Mouse (Mus musculus) adrenal gland, postnatal 10 days (tissue): ENCODE results near the gene Pola2. TPM values are rescaled to one million over a fixed set of nuclear protein-coding genes. Genes with fewer than 3 reads are reported as not detected.

Experiments used
- DNase-seq: peaks from one replicate; pipeline ENCODE4 v3.0.0; 2021; ENCODE audit warnings: mixed read lengths
- total RNA-seq, 2 experiments: library from RNA; stranded (reverse); gene quantifications; 2 replicates each; pipeline ENCODE4 v1.2.3; 2021

Pola2 gene
- total RNA-seq, 2 experiments from 2014 or later, result 21.3 to 28.0 TPM

DNA sequence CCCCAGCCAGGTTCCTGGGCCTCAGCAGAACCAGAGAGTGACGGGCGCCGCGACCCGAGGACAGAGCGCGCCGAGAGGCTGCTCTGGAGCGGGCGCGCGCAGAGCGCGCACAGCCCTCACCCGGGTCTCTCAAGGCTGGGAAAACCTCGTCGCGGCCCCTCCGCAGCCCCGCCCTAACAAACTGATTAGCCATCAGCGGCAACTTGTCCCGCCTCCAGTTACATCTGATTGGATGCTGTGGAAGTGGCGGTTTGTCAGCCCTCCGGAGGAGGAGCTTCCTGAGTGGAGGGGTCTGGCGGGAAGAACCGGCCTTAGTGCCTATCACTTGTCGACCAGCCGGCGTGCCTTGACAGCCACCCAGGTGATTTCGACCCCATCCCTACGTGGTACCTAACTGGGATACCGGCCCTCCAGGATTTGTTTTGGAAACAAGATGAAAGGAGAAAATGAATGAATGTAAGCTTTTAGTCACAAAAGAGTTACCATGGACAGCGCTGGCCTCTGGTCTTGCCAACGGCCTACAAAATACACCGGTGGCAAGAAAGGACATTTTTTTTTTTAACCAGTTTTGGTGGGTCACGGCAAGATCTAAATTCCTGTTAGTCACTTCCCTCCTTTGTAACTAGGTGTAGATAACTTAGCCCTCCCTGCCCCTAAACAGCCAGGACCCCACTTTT lies 69.9 kb downstream of the Pola2 start, which contains the start of gene Tigd3:
Gene Tigd3, minus strand, starts transcription at position 148 of the 677 bp plus-strand sequence.
- DNase-seq, result peak; percentile 96

DNA sequence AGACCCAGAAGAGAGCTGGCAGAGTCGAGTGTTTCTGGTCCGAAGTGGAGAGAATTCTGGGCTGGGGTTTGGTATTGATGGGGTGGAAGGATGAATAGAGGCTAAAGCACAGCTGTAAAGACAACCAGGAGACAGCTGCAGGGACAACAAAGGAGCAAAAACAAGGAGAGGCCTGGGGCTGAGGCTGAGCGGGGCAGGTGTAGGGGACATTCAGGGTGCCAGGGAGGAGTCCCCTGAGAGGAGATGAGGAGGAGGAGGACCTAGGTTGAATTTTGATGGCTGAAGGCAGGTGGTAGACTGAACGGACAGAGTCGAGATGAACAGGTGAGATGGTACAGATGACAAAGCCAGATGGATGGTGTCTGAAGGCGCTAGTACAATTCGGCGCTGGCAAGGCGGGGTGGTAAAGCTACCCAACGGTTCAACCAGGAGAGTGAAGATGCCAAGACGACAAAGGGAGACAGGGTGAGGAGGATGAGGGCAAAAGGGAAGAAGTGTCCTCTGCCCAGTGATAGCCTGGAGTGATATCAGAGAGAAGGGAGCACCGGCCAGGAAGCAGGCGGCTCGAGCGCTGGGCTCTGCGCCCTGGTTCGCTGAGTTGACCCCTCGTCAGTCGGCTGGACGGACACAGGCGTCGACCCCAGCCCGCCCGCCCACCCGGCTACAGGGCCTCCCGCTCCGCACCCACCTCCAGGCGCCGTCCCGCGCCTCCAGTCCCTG lies 70.6 kb downstream of the Pola2 start:
- DNase-seq, result no peak

DNA sequence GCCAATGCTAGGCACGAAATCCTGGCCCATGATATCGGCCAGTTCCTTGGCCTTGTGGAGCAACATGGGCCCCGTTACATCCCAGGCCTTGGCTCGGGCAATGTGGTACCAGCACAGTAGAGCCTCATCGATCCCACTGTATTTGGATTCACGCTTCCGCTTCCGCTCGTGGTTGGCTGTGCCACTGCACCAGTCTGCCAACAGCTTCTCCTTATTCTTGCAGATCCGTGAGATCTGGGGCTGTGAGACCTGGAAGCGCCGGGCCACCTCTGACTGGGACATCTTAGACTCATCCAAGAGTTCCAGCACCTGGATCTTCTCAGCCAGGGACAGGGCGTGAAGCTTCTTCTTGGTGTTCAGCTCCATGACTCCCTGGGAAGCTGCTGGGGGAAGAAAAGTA lies 71.3 kb downstream of the Pola2 start:
- no peak for DNase-seq

DNA sequence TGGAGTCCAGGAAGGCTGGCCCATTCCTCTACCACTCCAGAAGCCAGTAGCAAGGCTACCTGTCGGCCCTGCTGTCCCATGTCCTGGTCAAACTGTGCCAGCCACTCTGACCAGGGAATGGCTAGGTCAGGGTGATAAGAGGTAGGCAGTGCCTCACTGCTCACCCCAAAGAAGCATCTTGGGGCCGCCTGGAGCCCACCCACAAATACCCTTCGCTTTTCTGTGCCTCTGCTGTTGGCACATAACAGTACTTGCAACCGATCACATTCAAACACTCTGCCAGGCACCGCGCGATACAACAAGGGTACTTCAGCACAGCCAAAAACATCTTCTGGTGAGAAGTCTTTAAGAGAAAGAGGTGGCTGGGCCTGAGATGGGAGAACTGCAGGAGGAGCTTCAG lies 71.7 kb downstream of the Pola2 start:
- DNase-seq, result no peak

DNA sequence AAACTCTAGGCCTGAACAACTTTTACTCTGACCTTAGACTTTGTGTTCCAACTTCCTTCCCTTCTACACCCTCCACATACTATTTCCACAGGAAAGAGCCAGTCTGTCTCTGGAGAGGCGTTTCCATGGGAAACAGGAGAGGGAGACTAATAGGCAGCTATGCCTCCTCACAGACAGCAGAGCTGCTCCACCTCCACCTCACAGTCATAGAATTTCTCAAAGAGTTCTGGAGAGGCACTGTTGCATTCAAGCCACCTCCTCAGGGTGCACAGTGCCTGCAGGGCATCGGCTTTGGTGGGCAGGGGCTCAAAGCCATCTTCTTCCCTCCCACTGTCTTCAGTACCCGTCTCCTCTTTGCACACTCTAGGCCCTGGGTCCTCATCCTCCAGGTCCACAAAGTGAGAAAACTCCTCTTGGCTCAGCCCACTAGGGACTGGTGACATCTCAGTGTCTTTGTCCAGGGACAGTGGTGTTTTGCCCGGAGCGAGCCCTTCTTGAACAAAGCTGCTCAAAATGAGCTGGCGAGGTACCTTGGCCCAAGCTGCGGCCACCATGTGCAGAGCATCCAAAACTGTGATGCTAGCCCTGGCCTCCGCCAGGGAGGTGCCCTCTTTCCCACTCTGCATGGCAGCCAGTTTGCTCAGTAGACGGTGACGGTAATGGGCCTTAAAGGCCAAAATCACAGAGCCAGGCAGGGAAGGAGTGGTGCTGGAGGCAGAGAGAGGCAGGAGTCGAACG lies 72.3 kb downstream of the Pola2 start:
- DNase-seq, result no peak

Other genes starting within 250 kb of the Pola2 start
- 10 to 100 TPM; 29.8 to 48.9 TPM for gene Ehbp1l1, start 237.9 kb downstream of the Pola2 start, total RNA-seq
- 10 to 100 TPM; 47.0 to 59.8 TPM for gene Fam89b, start 234.5 kb downstream of the Pola2 start, total RNA-seq
- gene Ltbp3, start 223.3 kb downstream of the Pola2 start, total RNA-seq, result 100 to 1,000 TPM; 185 to 250 TPM
- 10 to 100 TPM; 86.7 to 96.5 TPM for gene Scyl1, start 192.8 kb downstream of the Pola2 start, total RNA-seq
- 10 to 100 TPM; 29.0 to 34.8 TPM for gene Frmd8, start 88.9 kb downstream of the Pola2 start, total RNA-seq
- 10 to 100 TPM; 13.4 to 14.2 TPM for gene Slc25a45, start 86.4 kb downstream of the Pola2 start, total RNA-seq
- gene Tigd3, start 70.1 kb downstream of the Pola2 start, total RNA-seq, result 1 to 10 TPM; 1.6 to 1.9 TPM
- gene Dpf2, start 51.2 kb downstream of the Pola2 start, total RNA-seq, result 100 to 1,000 TPM; 105 to 119 TPM
- 10 to 100 TPM; 10.8 to 11.2 TPM for gene Cdc42ep2, start 39.4 kb downstream of the Pola2 start, total RNA-seq
- not detected for gene Slc22a20, start 21.9 kb upstream of the Pola2 start, total RNA-seq
- gene Capn1, start 51.7 kb upstream of the Pola2 start, total RNA-seq, result 10 to 100 TPM; 31.3 to 40.0 TPM
- gene Syvn1, start 82.4 kb upstream of the Pola2 start, total RNA-seq, result 10 to 100 TPM; 40.5 to 43.7 TPM
- gene Mrpl49, start 93.6 kb upstream of the Pola2 start, total RNA-seq, result 10 to 100 TPM; 58.2 to 59.4 TPM
- 1,000 to 10,000 TPM; 1,154 to 1,182 TPM for gene Fau, start 93.6 kb upstream of the Pola2 start, total RNA-seq
- gene Znhit2, start 97.0 kb upstream of the Pola2 start, total RNA-seq, result 10 to 100 TPM; 21.6 to 26.1 TPM
- gene Tm7sf2, start 104.2 kb upstream of the Pola2 start, total RNA-seq, result 10 to 100 TPM; 14.3 to 15.9 TPM
- gene Vps51, start 113.0 kb upstream of the Pola2 start, total RNA-seq, result 10 to 100 TPM; 45.1 to 61.3 TPM
- not detected for gene Tmem262, start 115.8 kb upstream of the Pola2 start, total RNA-seq
- not detected for gene Gm28374, start 118.1 kb upstream of the Pola2 start, total RNA-seq
- gene Zfpl1, start 120.8 kb upstream of the Pola2 start, total RNA-seq, result 10 to 100 TPM; 33.5 to 33.6 TPM
- gene Cdca5, start 120.8 kb upstream of the Pola2 start, total RNA-seq, result 1 to 10 TPM; 7.0 to 7.1 TPM
- under 1 TPM in 1 of 2 experiments, not detected in 1; 0.82 TPM for gene AC131692.1, start 130.2 kb upstream of the Pola2 start, total RNA-seq
- gene Naaladl1, start 141.6 kb upstream of the Pola2 start, total RNA-seq, result under 1 TPM; 0.24 to 0.30 TPM
- 10 to 100 TPM; 15.9 to 17.2 TPM for gene Sac3d1, start 154.4 kb upstream of the Pola2 start, total RNA-seq
- 10 to 100 TPM; 19.6 to 21.8 TPM for gene Snx15, start 164.1 kb upstream of the Pola2 start, total RNA-seq
- 1 to 10 TPM in 1 of 2 experiments, under 1 TPM in 1; 0.57 to 1.6 TPM for gene Batf2, start 176.8 kb upstream of the Pola2 start, total RNA-seq
- gene Arl2, start 177.3 kb upstream of the Pola2 start, total RNA-seq, result 10 to 100 TPM; 63.1 to 63.7 TPM
- under 1 TPM; 0.72 to 0.79 TPM for gene Majin, start 220.2 kb upstream of the Pola2 start, total RNA-seq